Mouse (Mus musculus): ENCODE measurements around the gene N4bp2l1. TPM values are rescaled to one million over a fixed set of nuclear protein-coding genes. Genes with fewer than 3 reads are reported as not detected.

The N4bp2l1 gene
- polyA plus RNA-seq, 1 experiment from 2014 or later: 8.6 TPM

DNA sequence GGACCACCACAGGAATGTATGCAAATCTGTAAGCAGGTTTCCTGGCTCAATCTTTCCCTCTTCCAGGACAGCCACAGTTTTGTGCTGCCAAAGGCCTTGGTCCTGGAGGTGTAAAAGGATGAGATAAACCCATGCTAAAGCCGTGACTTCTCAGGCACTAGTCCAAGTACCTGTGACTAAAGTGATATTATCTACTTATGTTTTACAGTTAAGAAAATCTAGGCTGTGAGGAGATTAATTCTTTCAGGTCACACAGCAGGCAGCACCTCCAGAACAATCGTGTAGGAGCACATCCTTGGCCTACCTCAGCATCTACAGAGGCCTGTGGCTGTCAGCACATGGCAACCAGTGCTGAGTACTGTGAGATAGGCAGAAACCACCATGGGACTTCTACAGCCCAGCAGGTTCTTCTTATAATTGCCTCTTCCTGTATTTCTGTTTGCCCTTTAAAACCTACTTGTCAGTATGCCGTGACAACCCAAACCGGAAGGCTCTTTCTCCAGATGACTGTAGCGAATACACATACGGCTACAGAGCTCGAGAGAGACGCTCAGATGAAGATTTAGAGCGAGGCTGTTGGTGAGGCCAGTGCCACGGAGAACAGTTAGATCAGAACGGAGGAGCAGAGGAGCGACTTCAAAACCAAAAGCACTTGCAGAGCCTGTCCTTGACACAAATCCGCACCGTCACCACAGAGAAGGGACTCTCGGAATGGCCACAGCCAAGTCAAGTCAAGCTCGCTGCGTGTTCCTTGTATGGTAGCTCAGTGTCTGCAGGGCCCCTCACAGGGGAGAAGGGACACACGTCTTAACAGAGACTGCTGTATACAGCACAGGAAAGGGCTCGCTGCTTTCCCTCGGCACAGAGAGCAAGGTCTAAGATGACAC, 3.8 kb upstream of the N4bp2l1 start:
- Histone ChIP-seq H3K9ac (ENCODE audit: low read depth, low read length) (no peak overlapping the region), H3K27me3 (ENCODE audit: insufficient read depth, low read length) (no peaks in the 10 kb centered on the region), H3K4me3 (replicated peaks; ENCODE audit: low read depth, low read length) (no peak overlapping the region), H3K4me2 (ENCODE audit: low read length) (no peak overlapping the region), H3K9me3 (replicated peaks; ENCODE audit: low read length) (no peaks in the 10 kb centered on the region), H3K36me3 (ENCODE audit: insufficient read depth, low read length) (no peaks in the 10 kb centered on the region), H3K27ac (no peak overlapping the region), H3K4me1 (replicated peaks; ENCODE audit: insufficient read depth, low read length) (0 out of 2 replicates have a peak, but pooled peaks cover 2% of the 10 kb centered on the region)
- TF ChIP-seq CTCF (IDR thresholded peaks at IDR 0.05; ENCODE audit: low read depth): no peak
- 75% methylated on average over 20 of the region's 20 CpGs for WGBS
- no peak for DNase-seq (ENCODE audit: low spot score)
- ATAC-seq (replicated peaks; ENCODE audit: low FRiP score, low read depth): no peak

- TF ChIP-seq CTCF (IDR thresholded peaks at IDR 0.05; ENCODE audit: low read depth): no peak
- Histone ChIP-seq H3K4me3 (replicated peaks; ENCODE audit: low read depth, low read length) (0 out of 2 replicates have a peak overlapping the region, but pooled peaks have one; percentile 5), H3K9me3 (replicated peaks; ENCODE audit: low read length) (no peaks in the 10 kb centered on the region), H3K36me3 (ENCODE audit: insufficient read depth, low read length) (no peaks in the 10 kb centered on the region), H3K27me3 (ENCODE audit: insufficient read depth, low read length) (no peaks in the 10 kb centered on the region), H3K4me1 (replicated peaks; ENCODE audit: insufficient read depth, low read length) (peaks cover 6% of the 10 kb centered on the region; the same call in 1 of the 2 replicates), H3K9ac (ENCODE audit: low read depth, low read length) (no peak overlapping the region), H3K4me2 (ENCODE audit: low read length) (peak overlapping the region; percentile 37), H3K27ac (no peak overlapping the region)
- no peak for DNase-seq (ENCODE audit: low spot score)
- ATAC-seq (replicated peaks; ENCODE audit: low FRiP score, low read depth): 0 out of 2 replicates have a peak, but pooled peaks have one; percentile 50
- WGBS: 58% methylated on average over 13 of the region's 13 CpGs
Observed at GRCm38 (mm10) chr5:150599301-150600294, 2.6 kb upstream of the N4bp2l1 start.

- Histone ChIP-seq H3K27ac (no peak overlapping the region), H3K27me3 (ENCODE audit: insufficient read depth, low read length) (no peaks in the 10 kb centered on the region), H3K4me3 (replicated peaks; ENCODE audit: low read depth, low read length) (no peak overlapping the region), H3K9ac (ENCODE audit: low read depth, low read length) (no peak overlapping the region), H3K9me3 (replicated peaks; ENCODE audit: low read length) (no peaks in the 10 kb centered on the region), H3K4me2 (ENCODE audit: low read length) (no peak overlapping the region), H3K4me1 (replicated peaks; ENCODE audit: insufficient read depth, low read length) (peaks cover 7% of the 10 kb centered on the region; the same call in 1 of the 2 replicates), H3K36me3 (ENCODE audit: insufficient read depth, low read length) (no peaks in the 10 kb centered on the region)
- 62% methylated on average over 21 of the region's 21 CpGs for WGBS
- ATAC-seq (replicated peaks; ENCODE audit: low FRiP score, low read depth): no peak; the same call in 1 of the 2 replicates
- no peak for TF ChIP-seq CTCF (IDR thresholded peaks at IDR 0.05; ENCODE audit: low read depth)
- no peak for DNase-seq (ENCODE audit: low spot score)
Observed at GRCm38 (mm10) chr5:150598202-150599119, 1.5 kb upstream of the N4bp2l1 start.

DNA sequence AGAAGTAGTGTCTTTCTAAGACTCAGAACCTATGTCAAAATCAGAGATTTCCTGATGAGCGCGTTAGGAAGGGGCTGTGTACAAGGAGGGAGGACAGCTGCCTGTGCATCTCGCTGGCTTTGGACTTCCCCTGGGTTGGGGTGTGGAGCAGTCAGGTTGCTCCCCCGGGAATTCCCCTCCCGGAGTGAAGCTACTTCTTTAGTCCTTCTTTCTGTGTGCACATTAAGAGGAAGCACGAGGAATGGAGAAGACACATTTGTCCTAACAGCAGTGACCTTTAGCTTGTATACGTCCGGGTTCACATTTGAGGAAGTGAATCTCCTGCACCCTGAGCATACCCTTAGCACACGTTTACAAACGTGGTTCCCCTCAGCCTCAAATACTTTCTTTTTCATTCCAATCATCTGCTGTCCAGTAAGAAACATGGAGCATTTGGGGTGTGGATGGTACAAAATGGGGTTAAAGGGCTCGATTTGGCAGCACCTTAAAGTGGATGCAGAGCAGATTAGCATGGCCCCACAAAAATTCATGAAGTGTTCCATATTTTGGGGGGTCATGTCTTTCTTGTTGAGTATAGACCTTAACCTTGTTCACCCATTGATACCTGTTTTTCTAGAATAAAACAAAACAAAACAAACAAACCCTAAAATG, 1.5 kb downstream of the N4bp2l1 start:
- Histone ChIP-seq H3K4me1 (replicated peaks; ENCODE audit: insufficient read depth, low read length) (peaks cover 11% of the 10 kb centered on the region; the same call in 1 of the 2 replicates), H3K27ac (no peak overlapping the region), H3K4me3 (replicated peaks; ENCODE audit: low read depth, low read length) (no peak overlapping the region), H3K4me2 (ENCODE audit: low read length) (no peak overlapping the region), H3K9ac (ENCODE audit: low read depth, low read length) (no peak overlapping the region), H3K27me3 (ENCODE audit: insufficient read depth, low read length) (no peaks in the 10 kb centered on the region), H3K36me3 (ENCODE audit: insufficient read depth, low read length) (no peaks in the 10 kb centered on the region), H3K9me3 (replicated peaks; ENCODE audit: low read length) (no peaks in the 10 kb centered on the region)
- no peak for TF ChIP-seq CTCF (IDR thresholded peaks at IDR 0.05; ENCODE audit: low read depth)
- DNase-seq (ENCODE audit: low spot score) (no peak), ATAC-seq (replicated peaks; ENCODE audit: low FRiP score, low read depth) (no peak)
- 48% methylated on average over 11 of the region's 11 CpGs for WGBS

- Histone ChIP-seq H3K4me3 (replicated peaks; ENCODE audit: low read depth, low read length) (peak overlapping the region; percentile 82), H3K4me2 (ENCODE audit: low read length) (peak overlapping the region; percentile 100), H3K36me3 (ENCODE audit: insufficient read depth, low read length) (no peaks in the 10 kb centered on the region), H3K4me1 (replicated peaks; ENCODE audit: insufficient read depth, low read length) (peaks cover 9% of the 10 kb centered on the region; the same call in 1 of the 2 replicates), H3K27ac (no peak overlapping the region), H3K9me3 (replicated peaks; ENCODE audit: low read length) (no peaks in the 10 kb centered on the region), H3K27me3 (ENCODE audit: insufficient read depth, low read length) (no peaks in the 10 kb centered on the region), H3K9ac (ENCODE audit: low read depth, low read length) (peak overlapping the region; percentile 75)
- DNase-seq (ENCODE audit: low spot score) (peak; percentile 50), ATAC-seq (replicated peaks; ENCODE audit: low FRiP score, low read depth) (no peak; the same call in 1 of the 2 replicates)
- 7% methylated on average over 17 of the region's 17 CpGs for WGBS
- TF ChIP-seq CTCF (IDR thresholded peaks at IDR 0.05; ENCODE audit: low read depth): no peak
Observed at GRCm38 (mm10) chr5:150594649-150595339, 2.2 kb downstream of the N4bp2l1 start.

All from kidney, postnatal 0 days (tissue).